Mouse (Mus musculus): Measurements from ENCODE around the gene Mag.
"Not testable (repeated sequence)": the region's sequence is repeated elsewhere in the genome, so short reads cannot be mapped to it uniquely, and the experiment has no call there.

Mag gene

DNA sequence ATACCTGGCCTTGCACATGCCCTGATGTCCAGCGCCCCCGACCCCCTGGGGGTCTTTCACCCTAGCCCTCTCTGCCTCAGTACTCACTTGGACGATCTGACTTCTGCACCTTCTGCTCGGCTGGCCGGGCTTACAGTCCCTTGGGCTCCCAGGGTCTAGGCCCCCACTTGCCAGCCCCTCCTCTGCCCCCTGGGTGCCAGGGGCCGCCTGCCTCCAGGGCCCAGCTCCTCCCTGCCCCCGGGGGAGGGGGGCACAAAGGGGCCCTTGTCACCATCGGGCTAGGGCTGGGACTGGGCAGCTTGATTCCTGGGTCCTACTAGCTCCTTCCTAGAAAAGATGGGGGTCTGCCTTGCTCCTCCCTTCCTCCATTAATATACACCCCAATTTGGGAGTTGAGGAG, at the start of gene Mag:
TSS of gene Mag (minus strand) at position 142 of the 400 bp plus-strand sequence.
- no peak for DNase-seq

DNA sequence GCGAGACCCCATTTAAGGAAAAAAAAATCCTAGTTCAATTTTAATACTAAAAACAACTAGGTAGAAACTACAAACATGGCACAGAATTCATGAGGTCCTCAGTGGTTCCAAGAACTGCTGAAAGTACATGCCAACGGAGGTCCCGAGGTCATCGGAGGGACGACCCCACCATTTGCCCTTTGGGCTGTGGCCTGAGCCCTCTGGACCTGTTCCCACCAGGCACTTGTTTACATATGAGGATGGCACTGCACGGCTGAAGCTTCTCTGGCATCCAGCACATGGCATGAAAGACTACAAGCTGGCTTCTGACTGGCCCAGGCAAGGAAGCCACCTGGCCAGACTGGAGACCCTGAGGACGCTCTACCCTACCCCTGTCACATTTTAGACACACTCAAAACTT, 49.7 kb upstream of the Mag start:
- DNase-seq: no peak

DNA sequence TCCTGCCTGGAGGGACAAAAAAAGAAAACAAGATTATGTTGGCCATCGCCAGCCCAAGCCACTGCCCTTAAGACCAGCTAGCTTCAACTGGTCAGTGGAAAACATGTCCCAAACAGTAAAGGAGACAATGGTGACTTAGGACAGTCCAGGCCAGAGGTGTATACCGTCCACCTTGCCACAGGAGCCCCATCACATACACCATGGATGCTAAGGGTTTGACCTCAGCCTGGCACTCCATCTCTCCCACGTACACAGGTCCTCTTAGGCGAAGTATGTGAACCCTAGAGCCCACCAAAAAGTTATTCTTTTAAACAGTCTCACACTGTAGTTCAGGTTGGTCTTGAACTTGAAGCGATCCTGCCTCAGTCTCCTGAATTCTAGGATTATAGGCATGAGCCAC, 48.2 kb upstream of the Mag start:
- DNase-seq: no peak

DNA sequence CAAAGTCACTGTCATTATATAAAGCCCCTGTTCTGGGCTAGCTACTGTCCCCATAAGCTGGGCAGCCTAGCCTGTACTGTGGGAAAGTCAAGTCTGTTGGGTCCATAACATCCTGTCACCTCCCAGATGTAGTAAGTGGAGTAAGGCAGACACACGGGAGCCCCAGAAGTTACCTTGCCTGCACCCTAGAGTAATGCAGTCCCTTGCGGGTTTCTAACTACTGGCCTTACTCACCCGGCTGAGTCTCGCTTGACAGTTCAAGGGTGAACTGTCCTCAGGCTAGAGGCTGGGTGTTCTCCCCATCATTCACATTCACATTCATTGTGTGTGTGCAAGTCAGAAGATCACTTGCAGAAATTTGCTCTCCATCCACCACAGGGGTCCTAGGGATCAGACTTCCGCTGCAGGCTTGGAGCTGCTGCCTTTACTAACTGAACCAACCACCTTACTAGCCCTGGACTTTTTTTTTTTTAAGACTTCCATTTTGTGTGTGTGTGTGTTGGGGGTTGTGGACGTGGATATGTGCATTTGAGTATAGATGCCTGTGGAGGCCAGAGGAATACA, 45.2 kb upstream of the Mag start:
- DNase-seq: no peak

DNA sequence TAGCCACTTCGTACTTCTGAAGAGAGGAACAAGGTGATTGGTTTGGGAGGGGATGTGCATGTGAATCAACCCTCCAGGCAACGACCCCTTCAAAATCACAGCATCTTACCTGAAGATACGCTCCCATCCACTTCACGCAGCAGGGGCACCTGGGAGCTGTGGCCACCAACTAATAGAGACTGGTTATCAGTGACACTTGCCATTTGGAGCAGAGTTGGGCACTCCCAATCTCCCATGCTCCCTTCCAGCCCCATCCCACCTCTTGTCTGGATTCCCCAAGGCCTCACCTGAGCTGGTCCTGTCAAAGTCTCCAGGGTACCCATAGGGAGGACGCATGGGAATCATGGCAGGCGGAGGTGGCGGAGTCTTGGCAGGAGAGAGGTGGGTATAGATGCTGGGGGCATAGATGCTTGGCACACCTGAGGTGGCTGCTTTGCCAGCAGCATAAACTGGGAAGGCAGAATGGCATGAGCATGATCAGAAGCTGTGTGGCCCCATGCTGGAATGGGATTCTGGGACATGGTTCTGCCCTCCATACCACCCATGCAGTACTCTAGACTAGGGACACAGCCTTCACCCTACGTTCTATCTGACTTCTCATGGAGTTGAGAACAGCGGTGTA, 44.3 kb upstream of the Mag start:
- no peak for DNase-seq

DNA sequence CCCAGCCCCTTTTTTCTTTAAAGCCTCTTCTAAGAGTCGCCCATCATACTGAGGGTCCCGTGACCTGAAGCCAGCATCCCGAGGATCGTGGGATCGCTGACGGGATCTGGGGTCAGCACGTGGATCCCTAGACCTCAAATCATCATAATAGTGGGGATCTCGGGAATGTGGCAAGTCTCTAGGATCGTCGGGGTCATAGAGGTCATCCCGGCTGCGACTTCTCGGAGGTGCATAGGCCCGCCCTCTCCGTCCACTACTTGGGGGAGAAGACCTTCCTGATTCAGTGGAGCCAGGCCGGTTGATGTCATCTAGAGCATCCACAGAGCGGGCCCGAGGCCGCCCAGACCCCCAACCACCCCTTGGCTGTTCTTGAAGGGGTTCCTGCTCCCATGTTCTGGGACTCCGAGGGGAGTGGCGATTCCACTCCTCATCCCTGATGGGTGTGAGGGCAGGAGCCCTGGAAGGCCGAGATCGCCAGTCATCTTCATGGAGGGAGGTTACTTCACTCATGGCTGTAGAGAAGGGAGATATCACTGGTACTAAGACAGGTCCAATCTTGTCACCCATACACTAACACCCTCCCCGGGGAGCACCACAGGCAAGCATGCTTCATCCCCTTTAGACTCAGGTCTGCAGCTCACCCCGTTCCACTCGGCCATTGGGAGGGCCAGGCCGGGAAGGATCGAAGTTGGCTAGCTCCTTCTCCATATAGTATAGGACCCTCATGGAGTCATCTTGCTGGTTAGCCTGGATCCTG, 43.6 kb upstream of the Mag start:
- DNase-seq: no peak

DNA sequence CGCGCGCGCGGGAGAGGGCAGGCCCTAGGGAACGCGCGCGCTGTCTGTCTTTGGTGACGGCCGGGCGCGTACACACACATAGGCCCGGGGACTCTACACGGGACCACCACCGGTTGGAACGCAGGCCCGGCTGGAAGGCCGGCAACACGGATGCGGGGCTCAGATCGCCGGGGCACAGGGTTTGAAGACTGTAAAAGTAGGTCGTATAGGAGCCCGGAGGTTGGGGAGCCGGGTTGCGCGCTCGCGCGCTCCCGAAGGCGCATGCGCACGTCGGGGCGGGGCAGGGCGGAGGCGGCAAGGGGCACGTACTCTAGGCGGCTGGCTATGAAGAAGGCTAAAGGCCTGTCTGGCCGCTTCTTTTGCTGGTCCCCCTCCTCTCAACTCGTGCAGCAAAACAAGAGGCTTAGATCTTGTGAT, 42.7 kb upstream of the Mag start:
- peak; percentile 95 for DNase-seq

DNA sequence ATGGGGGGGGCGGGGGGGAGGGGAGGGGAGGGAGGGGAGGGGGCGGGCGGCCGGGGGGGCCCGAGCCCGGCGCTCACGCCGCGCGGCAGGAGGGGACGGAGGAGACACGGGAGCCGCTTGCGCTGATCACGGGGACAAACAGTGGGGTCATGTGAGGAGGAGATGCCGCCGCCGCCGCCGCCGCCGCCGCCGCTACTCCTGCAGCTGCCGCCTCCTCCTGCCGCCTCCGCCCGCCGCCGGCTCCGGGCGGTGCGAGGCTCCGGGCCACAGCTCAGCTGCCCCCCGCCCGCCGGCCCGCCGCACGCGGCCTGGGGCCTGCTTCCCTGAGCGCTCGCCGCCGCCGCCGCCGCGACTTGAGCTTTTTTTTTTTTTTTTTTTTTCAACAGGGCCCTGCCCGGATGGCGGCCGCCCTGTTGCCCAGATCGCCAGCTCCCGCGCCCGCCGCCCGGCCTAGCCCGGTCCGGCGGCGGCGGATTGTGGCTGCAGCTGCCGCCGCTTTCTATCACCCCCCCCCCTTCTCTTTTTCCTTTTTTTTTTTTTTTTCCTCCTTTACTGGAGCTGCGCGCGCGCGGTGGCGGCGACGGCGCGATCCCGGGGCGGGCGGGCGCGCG, 42.2 kb upstream of the Mag start, which contains the start of gene Usf2:
TSS of gene Usf2 (minus strand) at position 48 of the 611 bp plus-strand sequence.
- DNase-seq: peak; percentile 78

DNA sequence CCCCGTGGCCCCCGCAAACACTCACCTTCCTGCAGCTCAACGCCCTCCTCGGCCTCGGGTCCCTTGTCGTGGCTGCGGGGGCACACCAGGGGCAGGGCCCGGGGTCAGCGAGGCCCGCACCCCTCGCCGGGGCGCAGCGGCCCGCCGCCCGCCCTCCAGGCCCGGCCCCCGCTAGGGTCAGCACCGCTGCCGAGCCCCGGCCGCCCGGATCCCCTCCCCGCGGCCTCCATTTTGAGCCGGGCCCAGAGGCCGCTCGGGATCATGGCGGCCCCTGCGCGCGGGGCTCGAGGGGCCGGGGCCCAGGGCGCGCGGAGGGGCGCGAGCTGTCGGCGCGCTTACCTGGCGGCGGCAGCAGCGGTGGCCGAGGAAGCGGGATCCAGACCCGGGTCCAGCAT, 41.7 kb upstream of the Mag start:
- DNase-seq: no peak

DNA sequence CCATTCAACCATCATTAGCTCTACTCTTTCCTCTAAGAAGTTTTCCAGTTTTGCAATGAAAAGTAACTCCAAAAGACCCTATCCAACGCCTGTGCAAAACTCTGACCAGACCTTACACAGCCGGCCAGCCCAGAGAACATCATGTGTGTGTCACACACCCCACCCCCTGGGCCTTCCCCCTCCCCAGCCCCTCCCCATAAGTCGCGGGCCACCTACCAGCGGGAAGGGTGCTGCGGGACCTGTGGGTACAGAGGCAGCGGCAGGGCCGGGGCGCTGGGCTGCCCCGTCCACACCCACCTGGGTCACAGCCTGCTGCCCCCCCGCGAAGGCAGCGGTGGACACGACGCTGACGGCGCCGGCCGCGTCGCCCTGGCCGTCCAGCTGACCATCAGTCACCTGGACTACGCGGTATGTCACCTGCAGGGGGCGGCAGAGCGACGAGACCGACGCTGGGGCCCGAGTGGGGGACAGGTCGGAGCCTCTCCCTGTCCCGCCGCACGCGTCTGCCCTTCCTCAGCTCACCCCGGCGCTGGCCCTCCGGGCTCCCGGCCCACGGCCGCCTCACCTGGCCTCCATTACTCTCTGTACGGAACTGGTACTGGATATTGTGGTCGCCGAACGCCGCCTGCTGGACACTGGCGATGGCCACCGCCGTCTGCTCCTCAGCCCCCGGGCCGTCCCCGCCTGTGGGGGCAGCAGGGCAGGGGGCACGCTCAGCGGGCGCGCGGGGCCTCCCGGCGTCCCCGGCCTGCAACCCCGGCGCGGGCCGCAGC, 41.1 kb upstream of the Mag start:
- peak; percentile 83 for DNase-seq

DNA sequence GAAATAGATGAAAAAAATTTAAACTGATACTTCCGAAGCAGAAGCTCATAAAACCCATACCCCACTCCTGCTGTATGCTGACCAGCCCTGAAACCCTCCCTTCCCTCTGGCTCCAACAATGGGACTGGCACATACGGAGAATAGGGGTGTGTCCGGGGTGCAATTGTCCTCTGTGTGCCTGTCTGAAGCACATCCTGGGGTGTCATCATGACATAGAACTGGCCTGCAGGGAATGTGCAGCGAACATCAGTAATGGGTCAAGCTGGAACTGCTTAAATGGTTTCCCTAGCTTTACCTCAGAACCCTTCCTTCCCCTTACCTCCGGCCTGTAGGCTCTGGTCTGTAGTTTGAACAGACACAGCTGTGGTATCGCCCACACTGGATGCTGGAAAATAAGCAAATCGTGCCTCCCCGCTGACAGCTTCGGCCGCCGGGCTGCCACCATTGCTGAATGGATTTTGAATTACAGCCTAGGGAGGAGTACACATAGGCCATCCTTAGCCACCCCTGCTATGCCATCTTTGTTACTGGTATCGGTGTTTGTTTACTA, 40.4 kb upstream of the Mag start:
- DNase-seq: no peak

DNA sequence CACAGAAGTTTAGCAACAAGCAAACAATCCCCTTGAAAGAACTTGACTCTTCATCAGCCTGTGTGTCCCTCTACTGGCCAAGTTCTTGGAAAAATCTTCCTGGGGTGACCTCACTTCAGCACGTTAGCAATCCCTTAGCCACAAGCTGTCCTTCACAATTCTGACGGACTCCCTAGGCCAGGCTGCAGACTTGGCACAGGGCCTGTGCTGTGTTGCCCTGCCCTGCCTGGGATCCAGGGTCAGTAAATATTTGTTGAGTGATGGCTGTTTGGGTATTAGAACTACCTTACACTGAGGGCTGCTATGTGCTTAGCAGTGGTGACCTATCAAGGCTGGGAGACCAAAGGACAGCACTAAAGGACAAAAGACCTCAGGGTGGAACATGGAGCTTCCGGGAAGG, 39.4 kb upstream of the Mag start:
- no peak for DNase-seq

DNA sequence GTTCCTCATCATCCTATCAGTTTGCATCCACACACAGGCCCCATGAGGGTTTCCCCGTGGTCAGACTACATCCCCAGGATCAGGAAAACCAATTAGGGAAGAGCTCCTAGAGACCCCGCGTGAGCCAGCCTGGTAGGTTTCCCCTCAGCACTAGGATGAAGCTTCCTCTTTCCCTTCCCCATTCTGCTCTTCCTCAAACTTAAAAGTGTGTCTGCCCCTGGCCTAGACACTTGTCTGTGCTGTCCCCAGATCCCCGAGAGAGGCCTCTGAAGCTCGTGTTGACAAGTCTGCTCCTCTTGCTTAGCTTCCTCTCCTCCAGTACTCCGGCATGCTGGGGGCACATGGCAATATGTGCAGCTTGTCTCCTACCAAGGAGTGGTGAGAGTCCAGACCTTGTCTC, 38.8 kb upstream of the Mag start:
- DNase-seq: no peak

DNA sequence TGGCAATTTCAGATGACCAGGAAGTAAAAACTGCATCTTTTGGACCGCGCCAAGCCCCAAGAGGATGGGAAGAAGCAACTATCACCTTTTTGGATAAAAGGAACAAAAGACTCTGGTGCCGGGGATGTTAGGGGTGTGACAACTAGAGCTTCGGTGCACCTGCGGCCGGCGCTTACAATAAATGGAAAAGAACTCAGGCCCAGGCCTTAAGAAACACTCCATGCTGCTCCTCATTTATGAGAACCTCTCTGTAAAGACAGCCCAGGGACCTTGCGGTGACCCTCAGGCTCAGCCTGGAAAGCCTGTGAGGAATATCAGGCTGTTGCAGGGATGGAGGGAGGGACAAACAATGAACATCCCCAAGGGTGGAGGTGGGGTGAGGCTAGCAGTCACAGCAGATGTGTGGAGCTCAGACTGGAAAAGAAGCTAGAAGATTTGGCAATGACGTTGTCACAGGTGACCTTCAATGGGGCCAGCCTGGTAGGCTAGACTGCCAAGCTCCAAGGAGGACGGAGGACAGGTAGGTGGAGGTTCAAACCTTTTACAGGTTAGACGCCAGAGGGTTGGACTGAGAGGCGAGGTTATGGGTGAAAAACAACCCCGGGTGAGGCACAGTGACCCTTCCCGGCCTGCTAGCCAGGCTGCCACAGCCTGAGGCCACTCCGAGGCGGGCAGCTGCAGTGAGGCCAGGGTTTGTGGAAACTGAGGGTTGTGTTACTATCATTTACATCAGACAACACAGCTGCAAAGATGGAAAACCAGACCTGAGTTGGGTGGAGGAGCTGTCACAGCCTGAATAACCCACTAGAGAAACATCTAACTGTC, 38.0 kb upstream of the Mag start:
- DNase-seq: no peak

DNA sequence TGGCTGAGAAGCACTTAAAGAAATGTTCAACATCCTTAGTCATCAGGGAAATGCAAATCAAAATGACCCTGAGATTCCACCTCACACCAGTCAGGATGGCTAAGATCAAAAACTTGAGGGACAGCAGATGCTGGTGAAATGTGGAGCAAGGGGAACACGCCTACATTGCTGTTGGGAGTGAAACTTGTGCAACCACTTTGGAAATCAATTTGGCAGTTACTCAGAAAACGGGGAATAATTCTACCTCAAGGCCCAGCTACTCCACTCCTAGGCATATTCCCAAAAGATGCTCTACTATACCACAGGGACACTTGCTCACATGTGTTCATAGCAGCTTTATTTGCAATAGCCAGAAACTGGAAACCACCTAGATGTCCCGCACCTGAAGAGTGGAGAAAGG, 35.2 kb upstream of the Mag start:
- DNase-seq: not testable (repeated sequence)

DNA sequence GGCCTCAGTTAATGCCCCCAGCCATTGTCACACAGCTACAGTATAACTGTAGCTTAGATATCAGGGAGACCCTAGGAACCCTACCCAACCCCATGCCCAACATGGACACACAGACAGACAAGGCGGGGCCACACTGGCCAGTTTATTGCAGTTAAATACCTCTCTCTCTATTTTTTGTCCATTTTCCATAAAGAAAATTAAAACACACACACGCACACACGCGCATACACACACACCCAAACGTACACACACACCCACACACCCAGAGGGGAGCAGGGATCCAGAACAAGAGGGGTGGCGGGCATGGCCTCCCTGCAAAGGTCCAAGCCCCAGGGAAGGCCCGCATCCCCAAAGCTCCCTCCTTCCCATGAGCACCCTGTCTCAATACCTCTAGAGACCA, 31.2 kb upstream of the Mag start:
- no peak for DNase-seq

DNA sequence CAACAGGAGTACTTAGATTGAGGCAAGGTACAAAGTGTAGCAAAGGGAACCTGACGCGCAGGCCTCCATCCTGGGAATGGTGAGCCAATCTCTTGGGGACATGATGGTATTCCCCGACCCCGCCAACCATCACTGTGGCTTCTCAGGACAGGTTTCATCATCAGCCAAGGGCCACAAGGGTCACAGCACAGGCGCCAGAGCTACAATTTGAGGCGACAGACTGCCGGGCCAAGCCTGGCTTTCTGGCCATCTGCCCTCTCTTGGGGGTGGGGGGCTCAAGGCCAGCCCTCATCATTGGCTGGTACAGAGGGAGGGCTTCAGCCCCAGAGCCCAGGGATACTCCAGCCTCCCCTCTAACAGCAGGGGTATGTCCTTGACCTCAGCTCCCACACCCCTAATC, 30.8 kb upstream of the Mag start:
- not testable (repeated sequence) for DNase-seq

DNA sequence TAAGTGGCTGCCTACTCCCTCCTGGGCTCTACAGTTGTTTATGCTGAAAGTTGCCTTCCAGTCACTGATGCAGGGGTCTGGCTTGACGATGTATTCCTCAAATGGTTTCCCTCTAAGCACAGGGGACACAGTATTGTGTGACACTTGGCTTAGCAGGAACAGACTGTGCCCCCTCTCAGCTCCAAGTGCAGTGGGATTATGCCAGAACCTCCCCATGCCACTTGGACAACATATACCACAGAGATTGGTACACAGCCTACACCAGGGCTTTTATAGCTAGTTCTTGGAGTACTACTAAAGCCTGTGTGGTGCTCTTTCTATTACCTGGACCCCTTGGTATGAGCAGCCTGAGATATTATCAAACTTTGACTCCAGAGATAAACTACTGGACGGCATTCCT, 30.0 kb upstream of the Mag start:
- DNase-seq: not testable (repeated sequence)

DNA sequence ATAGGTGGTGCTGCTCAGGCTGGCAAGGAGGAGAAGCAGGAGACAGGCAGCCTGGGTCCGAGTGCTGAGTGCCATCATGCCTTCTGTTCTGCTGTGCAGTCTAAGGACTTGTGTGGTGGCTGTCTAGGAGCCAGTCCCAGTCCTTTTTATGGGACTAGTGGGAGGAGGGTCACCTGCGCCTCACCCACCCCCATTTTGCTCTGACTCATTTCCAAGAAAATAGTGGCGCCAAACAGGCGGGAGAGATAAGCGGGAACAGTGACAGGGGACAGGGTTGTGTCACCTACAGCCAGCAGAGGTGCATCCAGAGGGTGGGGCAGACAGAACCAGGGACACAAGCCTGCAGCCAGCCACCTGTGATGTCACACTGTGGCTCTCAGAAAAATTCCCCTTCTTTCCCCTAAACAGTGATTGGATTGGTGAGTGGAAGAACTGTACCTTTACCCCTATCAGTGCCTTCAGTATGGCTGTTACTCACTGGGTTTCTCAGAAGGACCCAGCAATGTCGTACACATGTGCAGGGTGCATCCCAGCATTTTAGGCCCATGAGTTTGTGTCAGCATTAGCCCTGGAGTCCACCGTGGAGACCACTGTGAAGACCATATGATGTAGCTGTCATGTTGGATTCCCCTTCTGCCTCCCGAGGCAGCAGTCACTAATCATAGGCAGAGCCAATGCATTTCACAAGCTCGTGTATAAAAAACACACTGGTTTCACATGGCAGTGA, 29.4 kb upstream of the Mag start, which contains the start of gene Hamp:
TSS of gene Hamp (minus strand) at position 124 of the 727 bp plus-strand sequence.
- DNase-seq: no peak

DNA sequence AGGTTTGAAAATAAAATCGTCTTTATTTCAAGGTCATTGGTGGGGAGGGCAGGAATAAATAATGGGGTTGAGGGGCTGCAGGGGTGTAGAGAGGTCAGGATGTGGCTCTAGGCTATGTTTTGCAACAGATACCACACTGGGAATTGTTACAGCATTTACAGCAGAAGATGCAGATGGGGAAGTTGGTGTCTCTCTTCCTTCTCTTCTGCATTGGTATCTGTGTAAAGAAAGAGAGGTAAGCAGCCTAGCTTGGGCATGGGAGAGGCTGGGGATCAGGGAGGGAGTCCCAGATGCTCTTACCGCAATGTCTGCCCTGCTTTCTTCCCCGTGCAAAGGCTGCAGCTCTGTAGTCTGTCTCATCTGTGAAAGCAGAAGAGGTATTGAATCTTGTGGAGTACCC, 27.7 kb upstream of the Mag start:
- DNase-seq: not testable (repeated sequence)

DNA sequence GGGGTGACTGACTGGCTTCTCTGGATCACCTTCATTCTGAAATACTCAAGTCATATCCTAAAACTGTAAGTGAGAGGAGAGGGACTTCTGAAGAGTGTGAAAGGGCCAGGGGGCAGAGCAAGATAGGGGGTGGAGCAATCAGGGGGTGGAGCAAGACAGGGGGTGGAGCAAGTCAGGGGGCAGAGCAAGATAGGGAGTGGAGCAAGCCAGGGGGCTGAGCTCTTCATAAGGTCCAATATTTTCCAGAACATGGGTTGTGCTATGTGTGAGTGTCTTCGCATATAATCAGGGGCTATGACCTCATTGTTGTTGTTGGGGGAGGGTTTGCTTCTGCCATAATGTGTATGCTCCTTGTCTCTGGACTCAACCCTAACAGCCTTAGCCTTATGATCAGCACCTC, 25.4 kb upstream of the Mag start:
- not testable (repeated sequence) for DNase-seq

Data from thymus, postnatal 25 days (tissue).